Mouse (Mus musculus) embryonic stem cell, embryonic (primary cell): ENCODE results near the gene Cxcr5.

Experiments used
- CTCF ChIA-PET, 4 experiments: fragments of 300-600 bp in 2 of 4; fragments of 350-600 bp in 2 of 4; sonication (Branson Sonifier 250); formaldehyde crosslinking; loops; one replicate each; lab custom pipeline; 2022; ENCODE audit warnings: inconsistent platforms in 2 of 4; lab: Charles Lee
- POLR2A ChIA-PET, 4 experiments: fragments of 300-600 bp in 2 of 4; fragments of 350-600 bp in 2 of 4; sonication (Branson Sonifier 250); formaldehyde crosslinking; loops; one replicate each; lab custom pipeline; 2022; ENCODE audit warnings: antibody characterized with exemption in 4 of 4, inconsistent platforms in 1 of 4; lab: Charles Lee

Cxcr5 gene

GRCm38 (mm10) chr9:44594901-44595536 is 33.3 kb upstream of the Cxcr5 start:
- CTCF ChIA-PET: interaction anchor here (0.5 to 1.4 kb wide), 9 partner anchors 8 to 468 kb away, joined by 3 to 7 read pairs (median 3); partner anchors contain the start of genes Ddx6 (in 2 of the 4) and Upk2 (in 1 of the 4)
- POLR2A ChIA-PET: interaction anchor here (0.5 to 4.0 kb wide), 78 partner anchors 8 to 755 kb away, joined by 3 to 92 read pairs (median 4); partner anchors contain the start of genes Ddx6 (in 4 of the 4), Bcl9l (in 2 of the 4), Abcg4 (in 1 of the 4) and Arcn1 (in 1 of the 4)

GRCm38 (mm10) chr9:44593886-44594285 is 32.2 kb upstream of the Cxcr5 start:
- ChIA-PET CTCF (no interaction called here), POLR2A (interaction anchor here (1.0 to 19.6 kb wide), 8 partner anchors 10 to 177 kb away, joined by 3 to 427 read pairs (median 12); partner anchors contain the start of gene Ddx6 (in 4 of the 4))

- CTCF ChIA-PET: interaction anchor here in 3 of 4 experiments (0.6 to 1.4 kb wide), 3 partner anchors 53 to 107 kb away, joined by 3 read pairs; no protein-coding TSS in a partner anchor
- POLR2A ChIA-PET: interaction anchor here (0.8 to 19.6 kb wide), 24 partner anchors 9 to 262 kb away, joined by 3 to 427 read pairs (median 3); partner anchors contain the start of genes Ddx6 (in 4 of the 4), Ccdc84 (in 1 of the 4), Rps25 (in 1 of the 4) and Trappc4 (in 1 of the 4)
Measured at GRCm38 (mm10) chr9:44593221-44593620, 31.5 kb upstream of the Cxcr5 start.

GRCm38 (mm10) chr9:44591595-44592188 is 30.0 kb upstream of the Cxcr5 start:
- POLR2A ChIA-PET: interaction anchor here (0.9 to 19.6 kb wide), 25 partner anchors 7 to 758 kb away, joined by 3 to 427 read pairs (median 4); partner anchors contain the start of genes Ddx6 (in 4 of the 4), H2afx (in 2 of the 4), Cxcr5 (in 1 of the 4) and Trappc4 (in 1 of the 4)

GRCm38 (mm10) chr9:44590969-44591368 is 29.3 kb upstream of the Cxcr5 start:
- POLR2A ChIA-PET: interaction anchor here (0.5 to 19.6 kb wide), 17 partner anchors 9 to 759 kb away, joined by 3 to 427 read pairs (median 5); partner anchors contain the start of genes Ddx6 (in 4 of the 4) and H2afx (in 1 of the 4)

More at GRCm38 (mm10) chr9:44591595-44592188, 30.0 kb upstream of the Cxcr5 start:
- CTCF ChIA-PET: interaction anchor here in 2 of 4 experiments (1.1 kb wide), 2 partner anchors 60 to 81 kb away, joined by 3 to 4 read pairs; no protein-coding TSS in a partner anchor

GRCm38 (mm10) chr9:44589095-44589494 is 27.4 kb upstream of the Cxcr5 start:
- CTCF ChIA-PET: no interaction called here
- POLR2A ChIA-PET: interaction anchor here (0.6 to 19.6 kb wide), 18 partner anchors 10 to 1873 kb away, joined by 3 to 427 read pairs (median 4); partner anchors contain the start of gene Ddx6 (in 4 of the 4)

More at GRCm38 (mm10) chr9:44590969-44591368, 29.3 kb upstream of the Cxcr5 start:
- CTCF ChIA-PET: interaction anchor here in 1 of 4 experiments (0.6 kb wide), 1 partner anchor 26 kb away, joined by 3 read pairs; no protein-coding TSS in a partner anchor

- ChIA-PET POLR2A (interaction anchor here (0.6 to 19.6 kb wide), 11 partner anchors 11 to 1642 kb away, joined by 3 to 427 read pairs (median 4); partner anchors contain the start of gene Ddx6 (in 3 of the 4)), CTCF (no interaction called here)
Measured at GRCm38 (mm10) chr9:44588605-44589004, 26.9 kb upstream of the Cxcr5 start.

GRCm38 (mm10) chr9:44587262-44588160 is 25.8 kb upstream of the Cxcr5 start:
- ChIA-PET CTCF (interaction anchor here in 3 of 4 experiments (0.6 to 0.8 kb wide), 7 partner anchors 8 to 212 kb away, joined by 3 to 11 read pairs (median 4); no protein-coding TSS in a partner anchor), POLR2A (interaction anchor here (0.6 to 19.6 kb wide), 31 partner anchors 8 to 793 kb away, joined by 3 to 427 read pairs (median 3); partner anchors contain the start of genes Ddx6 (in 4 of the 4), Cxcr5 (in 1 of the 4), Foxr1 (in 1 of the 4) and H2afx (in 1 of the 4))

- ChIA-PET POLR2A (interaction anchor here (0.6 to 19.6 kb wide), 34 partner anchors 8 to 794 kb away, joined by 3 to 427 read pairs (median 3); partner anchors contain the start of genes Ddx6 (in 3 of the 4), Foxr1 (in 1 of the 4) and H2afx (in 1 of the 4)), CTCF (interaction anchor here (0.6 to 0.9 kb wide), 5 partner anchors 8 to 213 kb away, joined by 3 to 5 read pairs (median 3); no protein-coding TSS in a partner anchor)
Measured at GRCm38 (mm10) chr9:44586640-44587261, 25.1 kb upstream of the Cxcr5 start.

- ChIA-PET CTCF (no interaction called here), POLR2A (interaction anchor here in 3 of 4 experiments (0.7 to 19.6 kb wide), 9 partner anchors 10 to 42 kb away, joined by 3 to 427 read pairs (median 5); partner anchors contain the start of gene Ddx6 (in 1 of the 3))
Measured at GRCm38 (mm10) chr9:44582390-44582789, 20.7 kb upstream of the Cxcr5 start.

GRCm38 (mm10) chr9:44581423-44581822 is 19.7 kb upstream of the Cxcr5 start:
- POLR2A ChIA-PET: interaction anchor here in 3 of 4 experiments (0.6 to 19.6 kb wide), 15 partner anchors 10 to 99 kb away, joined by 3 to 427 read pairs (median 3); partner anchors contain the start of genes Bcl9l (in 1 of the 3) and Ddx6 (in 1 of the 3)

GRCm38 (mm10) chr9:44580085-44580484 is 18.4 kb upstream of the Cxcr5 start:
- ChIA-PET CTCF (interaction anchor here in 1 of 4 experiments (1.4 kb wide), 1 partner anchor 19 kb away, joined by 3 read pairs; no protein-coding TSS in a partner anchor), POLR2A (interaction anchor here in 2 of 4 experiments (0.7 to 19.6 kb wide), 5 partner anchors 15 to 28 kb away, joined by 3 to 427 read pairs (median 7); partner anchors contain the start of gene Ddx6 (in 2 of the 2))

More at GRCm38 (mm10) chr9:44581423-44581822, 19.7 kb upstream of the Cxcr5 start:
- CTCF ChIA-PET: interaction anchor here in 1 of 4 experiments (0.9 kb wide), 1 partner anchor 128 kb away, joined by 3 read pairs; no protein-coding TSS in a partner anchor

GRCm38 (mm10) chr9:44579392-44579791 is 17.7 kb upstream of the Cxcr5 start:
- POLR2A ChIA-PET: interaction anchor here in 3 of 4 experiments (0.7 to 19.6 kb wide), 8 partner anchors 10 to 536 kb away, joined by 3 to 427 read pairs (median 4); partner anchors contain the start of genes Ddx6 (in 2 of the 3) and Thy1 (in 1 of the 3)

GRCm38 (mm10) chr9:44576046-44576445 is 14.4 kb upstream of the Cxcr5 start:
- ChIA-PET POLR2A (interaction anchor here in 2 of 4 experiments (1.0 to 19.6 kb wide), 8 partner anchors 9 to 157 kb away, joined by 3 to 427 read pairs (median 6); partner anchors contain the start of genes Ddx6 (in 2 of the 2) and Ccdc84 (in 1 of the 2)), CTCF (interaction anchor here in 1 of 4 experiments (0.7 kb wide), 1 partner anchor 225 kb away, joined by 3 read pairs; no protein-coding TSS in a partner anchor)

More at GRCm38 (mm10) chr9:44579392-44579791, 17.7 kb upstream of the Cxcr5 start:
- CTCF ChIA-PET: interaction anchor here in 1 of 4 experiments (1.4 kb wide), 1 partner anchor 18 kb away, joined by 3 read pairs; no protein-coding TSS in a partner anchor

- CTCF ChIA-PET: no interaction called here
- POLR2A ChIA-PET: interaction anchor here in 2 of 4 experiments (0.8 to 19.6 kb wide), 8 partner anchors 8 to 156 kb away, joined by 3 to 427 read pairs (median 6); partner anchors contain the start of genes Ddx6 (in 2 of the 2) and Ccdc84 (in 1 of the 2)
Measured at GRCm38 (mm10) chr9:44575095-44575494, 13.4 kb upstream of the Cxcr5 start.
